Mouse (Mus musculus) hindbrain, embryonic 12.5 days (tissue): ENCODE results near the gene 4933424G06Rik. TPM values are rescaled to one million over a fixed set of nuclear protein-coding genes. Genes with fewer than 3 reads are reported as not detected.

Source experiments
- ATAC-seq: fragments of 200-750 bp; cut with Nextera tagmentation; 2 replicates; pipeline ENCODE4 v1.8.0; 2017; ENCODE audit warnings: moderate TSS enrichment; ENCODE audit not compliant: low FRiP score
- H3K27ac ChIP-seq: fragments of 300-500 bp; sonication (generic); 2 replicates; pipeline ENCODE4 v1.5.1; 2016; ENCODE audit warnings: mild to moderate bottlenecking
- H3K27me3 ChIP-seq: fragments of 300-500 bp; sonication (generic); 2 replicates; pipeline ENCODE4 v1.6.1; 2016; ENCODE audit warnings: mild to moderate bottlenecking
- H3K36me3 ChIP-seq: fragments of 300-500 bp; sonication (generic); 2 replicates; pipeline ENCODE4 v1.6.1; 2016; ENCODE audit warnings: mild to moderate bottlenecking
- H3K4me1 ChIP-seq: fragments of 300-500 bp; sonication (generic); 2 replicates; pipeline ENCODE4 v1.6.1; 2016
- H3K4me2 ChIP-seq: fragments of 300-500 bp; sonication (generic); replicated peaks from 2 replicates; pipeline ENCODE4 v1.6.1; 2016; ENCODE audit warnings: mild to moderate bottlenecking
- H3K4me3 ChIP-seq: fragments of 300-500 bp; sonication (generic); 2 replicates; pipeline ENCODE4 v1.5.1; 2016; ENCODE audit warnings: mild to moderate bottlenecking
- H3K9ac ChIP-seq: fragments of 300-500 bp; sonication (generic); 2 replicates; pipeline ENCODE4 v1.6.1; 2016; ENCODE audit warnings: mild to moderate bottlenecking, moderate library complexity
- H3K9me3 ChIP-seq: fragments of 300-500 bp; sonication (generic); replicated peaks from 2 replicates; pipeline ENCODE4 v1.6.1; 2016; ENCODE audit warnings: mild to moderate bottlenecking
- WGBS: fragments of 180-500 bp; shearing (Covaris S2); methylation state at CpG from one replicate; pipeline ENCODE4 v1.1.7; 2016; 5-methylcytosine and 5-hydroxymethylcytosine counted together
- polyA plus RNA-seq: library from polyadenylated mRNA; unstranded; fragments of >200 nt; fragmentation: Nextera tagmentation; extraction: Ambion mirVana; gene quantifications from 2 replicates; pipeline ENCODE4 v1.2.1, GENCODE M21; 2016

The 4933424G06Rik gene
- polyA plus RNA-seq, 1 experiment from 2014 or later: not detected

DNA sequence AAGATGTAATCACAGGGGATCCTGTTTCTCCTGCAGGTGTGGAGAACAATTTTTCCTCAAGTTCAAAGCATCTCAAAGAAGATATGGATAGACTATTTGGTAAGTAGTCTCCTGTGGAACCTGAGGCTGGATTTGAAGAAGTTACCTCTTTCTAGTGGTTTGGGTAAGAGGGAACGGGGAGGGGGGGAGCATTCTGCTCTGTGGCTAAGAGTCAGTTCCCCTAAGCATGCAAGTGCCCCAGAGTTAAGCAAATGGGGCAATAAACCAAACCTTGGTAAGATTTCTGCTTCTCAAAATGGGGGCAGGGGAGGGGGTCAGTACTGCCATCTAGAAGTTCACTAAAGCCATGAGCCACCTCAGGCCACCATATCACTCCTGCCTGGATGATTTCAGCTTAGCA is 8.8 kb downstream of the 4933424G06Rik start:
- H3K4me1 ChIP-seq: no peaks in the 10 kb centered on the region
- no peak overlapping the region for H3K4me3 ChIP-seq
- H3K4me2 ChIP-seq: no peak overlapping the region
- no peak overlapping the region for H3K9ac ChIP-seq
- no peaks in the 10 kb centered on the region for H3K36me3 ChIP-seq
- 92% methylated on average over 1 of the region's 1 CpGs for WGBS
- H3K9me3 ChIP-seq: no peaks in the 10 kb centered on the region; the same call in 1 of the 2 replicates
- H3K27me3 ChIP-seq: no peaks in the 10 kb centered on the region
- ATAC-seq: no peak
- H3K27ac ChIP-seq: no peak overlapping the region

DNA sequence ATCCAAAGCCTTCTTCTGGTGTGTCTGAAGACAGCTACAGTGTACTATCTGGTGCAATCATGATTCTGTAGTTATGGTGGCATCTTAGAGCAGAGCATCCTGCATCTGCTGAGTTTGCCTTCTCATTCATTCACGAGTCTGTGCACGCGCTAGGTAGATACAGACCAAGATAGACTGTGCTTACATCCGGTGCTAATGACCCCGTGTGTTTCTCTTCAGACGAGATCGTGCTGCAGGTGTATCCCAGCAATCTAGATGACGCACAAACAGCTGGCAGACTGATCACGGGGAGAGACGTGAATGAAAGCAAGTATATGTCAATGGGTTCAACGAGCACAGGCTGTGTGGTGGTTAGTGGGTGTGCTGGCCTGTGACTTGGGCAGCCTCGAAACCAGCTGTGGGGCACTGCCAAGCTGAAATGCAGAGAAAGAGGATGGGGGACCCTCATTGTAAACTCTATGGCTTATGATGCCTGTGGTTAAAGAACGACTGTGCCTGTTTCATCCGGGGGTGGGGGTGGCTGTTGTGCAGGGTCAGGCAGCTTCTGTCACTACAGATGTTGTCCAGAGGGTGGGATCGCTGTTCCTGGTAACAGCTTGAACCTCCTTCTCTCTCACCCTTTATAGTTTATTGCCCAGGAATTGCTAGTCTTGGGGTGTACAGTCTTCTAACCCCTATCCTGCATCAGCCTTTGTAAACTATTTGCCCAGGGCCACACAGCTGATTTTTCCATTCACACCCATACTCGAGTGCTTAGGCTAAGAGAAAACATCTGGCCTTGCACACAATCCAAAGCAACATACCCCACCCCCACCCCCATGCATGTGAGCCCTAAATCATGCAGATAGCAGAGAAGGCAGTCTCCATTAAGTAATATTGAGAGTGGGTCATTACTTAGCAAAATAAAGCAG is 13.5 kb downstream of the 4933424G06Rik start:
- no peaks in the 10 kb centered on the region for H3K36me3 ChIP-seq
- H3K9ac ChIP-seq: no peak overlapping the region
- H3K9me3 ChIP-seq: no peaks in the 10 kb centered on the region
- H3K4me1 ChIP-seq: no peaks in the 10 kb centered on the region
- H3K4me3 ChIP-seq: no peak overlapping the region
- H3K27me3 ChIP-seq: no peaks in the 10 kb centered on the region
- no peak for ATAC-seq
- no peak overlapping the region for H3K27ac ChIP-seq
- 71% methylated on average over 16 of the region's 16 CpGs for WGBS
- no peak overlapping the region for H3K4me2 ChIP-seq

DNA sequence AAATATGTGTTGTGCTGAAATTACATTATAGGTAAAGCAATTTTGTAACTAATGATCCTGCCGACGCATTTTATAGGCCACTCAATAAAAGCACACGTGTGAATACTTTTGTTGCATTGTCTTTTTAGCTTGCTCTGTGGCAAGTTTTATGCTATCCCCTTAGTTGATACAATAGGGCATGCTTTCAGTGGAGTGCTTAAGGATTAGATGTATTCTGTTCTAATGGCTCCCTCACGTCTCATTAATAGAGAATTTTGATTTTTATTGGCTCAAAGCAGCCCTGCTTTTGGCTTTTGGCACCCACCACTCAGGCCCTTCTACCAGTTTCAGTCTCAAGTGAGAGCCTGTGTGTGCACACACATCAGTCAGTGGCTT is 14.1 kb downstream of the 4933424G06Rik start:
- no peaks in the 10 kb centered on the region for H3K27me3 ChIP-seq
- no peak for ATAC-seq
- H3K9ac ChIP-seq: no peak overlapping the region
- H3K4me2 ChIP-seq: no peak overlapping the region
- H3K9me3 ChIP-seq: no peaks in the 10 kb centered on the region
- no peak overlapping the region for H3K4me3 ChIP-seq
- H3K27ac ChIP-seq: no peak overlapping the region
- H3K36me3 ChIP-seq: no peaks in the 10 kb centered on the region
- 86% methylated on average over 4 of the region's 4 CpGs for WGBS
- H3K4me1 ChIP-seq: no peaks in the 10 kb centered on the region

DNA sequence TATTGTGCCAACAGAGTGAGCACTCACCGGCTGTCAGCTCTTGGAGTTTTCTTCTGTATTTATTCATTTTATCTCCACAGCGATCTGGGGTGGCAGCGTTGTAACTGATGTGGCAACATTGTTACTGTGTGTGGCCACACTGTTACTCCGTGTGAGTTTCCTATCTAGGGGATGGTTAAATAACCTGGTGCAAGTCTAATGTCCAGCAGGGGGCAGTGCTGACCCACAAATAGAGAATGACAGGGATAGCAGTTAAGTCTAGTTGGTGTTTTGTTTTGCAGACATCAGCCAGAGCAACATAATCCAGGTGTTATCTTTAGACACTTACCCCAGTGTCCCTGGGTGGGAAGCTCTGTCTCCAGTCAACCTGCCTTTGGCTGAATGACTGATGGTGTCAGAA is 27.4 kb downstream of the 4933424G06Rik start:
- Histone ChIP-seq H3K4me1 (no peaks in the 10 kb centered on the region), H3K27me3 (peaks cover 3% of the 10 kb centered on the region; the same call in 1 of the 2 replicates), H3K36me3 (no peaks in the 10 kb centered on the region), H3K9ac (no peak overlapping the region), H3K4me2 (no peak overlapping the region), H3K9me3 (no peaks in the 10 kb centered on the region), H3K27ac (no peak overlapping the region), H3K4me3 (no peak overlapping the region)
- ATAC-seq: no peak
- WGBS: 21% methylated on average over 4 of the region's 4 CpGs

DNA sequence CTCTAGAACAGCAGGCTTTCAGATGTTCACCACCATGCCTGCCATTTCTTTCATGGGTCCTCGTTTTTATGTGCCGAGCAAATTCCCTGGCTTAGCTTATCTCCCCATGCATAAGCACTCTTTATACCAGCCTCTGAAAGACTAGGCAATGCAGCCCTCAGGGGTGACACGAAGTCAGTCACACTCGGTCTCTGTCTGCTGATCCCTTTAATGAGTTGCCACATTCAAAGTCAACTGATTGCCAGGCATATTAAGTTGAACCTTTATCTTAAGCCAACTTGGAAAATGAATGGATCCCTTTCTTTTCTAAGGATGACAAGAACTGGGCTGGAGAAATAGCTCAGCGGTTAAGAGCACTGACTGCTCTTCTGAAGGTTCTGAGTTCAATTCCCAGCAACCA is 29.3 kb downstream of the 4933424G06Rik start:
- no peaks in the 10 kb centered on the region for H3K9me3 ChIP-seq
- H3K4me1 ChIP-seq: peaks cover 2% of the 10 kb centered on the region; the same call in 1 of the 2 replicates
- H3K36me3 ChIP-seq: no peaks in the 10 kb centered on the region
- no peak overlapping the region for H3K4me2 ChIP-seq
- no peak overlapping the region for H3K4me3 ChIP-seq
- 79% methylated on average over 5 of the region's 5 CpGs for WGBS
- ATAC-seq: no peak
- peaks cover 3% of the 10 kb centered on the region; the same call in 1 of the 2 replicates for H3K27me3 ChIP-seq
- H3K27ac ChIP-seq: no peak overlapping the region
- no peak overlapping the region for H3K9ac ChIP-seq

DNA sequence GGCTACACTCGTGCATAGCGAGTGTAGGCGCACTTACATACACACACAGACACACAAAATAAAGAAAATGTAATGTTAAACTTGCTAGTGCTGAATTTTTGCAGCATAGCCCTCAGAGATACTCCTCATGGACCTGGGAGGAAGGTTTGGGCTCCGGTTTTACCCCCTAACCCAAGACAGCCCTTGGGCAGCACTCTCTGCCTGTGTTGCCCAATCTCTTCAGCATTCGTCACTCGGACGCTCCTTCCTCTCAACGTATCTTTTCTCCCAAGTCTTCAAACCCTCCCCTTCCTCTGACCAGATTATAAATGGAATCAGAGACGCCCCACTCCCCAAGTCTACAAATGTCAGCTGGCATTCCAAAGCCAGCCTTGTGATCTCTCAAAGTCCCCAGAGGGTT is 33.1 kb downstream of the 4933424G06Rik start:
- ATAC-seq: no peak
- Histone ChIP-seq H3K9me3 (no peaks in the 10 kb centered on the region), H3K4me1 (peaks cover 5% of the 10 kb centered on the region; the same call in 1 of the 2 replicates), H3K4me2 (no peak overlapping the region), H3K27me3 (peaks cover 3% of the 10 kb centered on the region; the same call in 1 of the 2 replicates), H3K9ac (no peak overlapping the region), H3K4me3 (no peak overlapping the region), H3K27ac (no peak overlapping the region), H3K36me3 (no peaks in the 10 kb centered on the region)
- WGBS: 75% methylated on average over 9 of the region's 9 CpGs

DNA sequence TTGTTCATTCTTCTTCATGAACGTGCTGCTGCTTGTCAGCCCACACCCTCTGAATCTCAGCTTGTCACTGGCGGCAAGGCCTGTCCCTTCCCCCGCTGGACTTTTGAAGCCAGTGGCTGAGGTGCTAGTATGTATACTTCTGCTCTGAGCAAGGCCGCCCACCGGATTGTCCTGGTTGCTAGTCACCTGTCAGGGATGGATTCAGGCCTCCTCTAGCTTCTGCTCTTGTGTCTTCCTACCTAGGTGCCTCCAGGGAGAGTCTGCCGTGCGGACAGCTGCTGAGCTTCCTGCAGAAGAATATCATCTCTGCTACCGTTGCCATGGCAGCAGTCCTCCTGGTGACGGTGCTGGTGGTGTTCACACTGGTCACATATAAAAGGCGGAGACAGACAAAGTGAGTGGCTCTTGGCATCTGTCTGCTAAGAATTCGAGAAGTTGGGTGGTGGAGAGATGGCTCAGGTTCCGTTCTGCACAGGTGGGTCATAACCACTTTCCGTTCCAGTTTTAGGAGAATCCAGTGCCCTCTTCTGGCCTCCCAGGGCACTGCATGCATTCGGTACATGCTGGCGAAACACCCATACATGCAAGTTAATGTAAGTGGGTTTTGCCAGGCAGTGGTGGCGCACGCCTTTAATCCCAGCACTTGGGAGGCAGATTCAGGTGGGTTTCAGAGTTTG is 34.5 kb downstream of the 4933424G06Rik start:
- no peaks in the 10 kb centered on the region for H3K36me3 ChIP-seq
- WGBS: 23% methylated on average over 17 of the region's 17 CpGs
- ATAC-seq: peak; percentile 67

DNA sequence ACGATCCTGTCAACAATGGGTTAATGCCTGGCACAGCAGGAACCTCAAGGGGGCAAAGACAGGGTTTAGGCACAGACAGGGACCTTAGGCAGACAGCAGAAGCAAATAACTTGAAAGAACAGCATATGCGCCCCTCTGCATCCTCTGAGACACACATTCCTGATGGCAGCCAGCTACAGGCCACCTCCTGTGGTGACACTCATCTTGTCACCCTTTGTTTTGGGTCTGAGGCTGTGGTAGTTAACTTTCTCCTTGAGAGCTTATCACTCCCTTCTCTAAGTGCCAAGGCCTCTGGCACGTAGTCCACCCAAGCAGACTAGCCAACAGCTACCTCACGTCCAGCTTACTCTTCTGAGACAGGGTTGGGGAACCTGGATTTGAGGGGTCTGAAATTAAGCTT is 35.7 kb downstream of the 4933424G06Rik start:
- Histone ChIP-seq H3K36me3 (no peaks in the 10 kb centered on the region), H3K4me1 (peaks cover 5% of the 10 kb centered on the region; the same call in 1 of the 2 replicates), H3K9ac (no peak overlapping the region), H3K4me2 (no peak overlapping the region), H3K9me3 (no peaks in the 10 kb centered on the region), H3K27ac (no peak overlapping the region), H3K4me3 (no peak overlapping the region), H3K27me3 (peaks cover 3% of the 10 kb centered on the region; the same call in 1 of the 2 replicates)
- no peak for ATAC-seq
- WGBS: 39% methylated on average over 4 of the region's 4 CpGs

More for the DNA sequence above, 34.5 kb downstream of the 4933424G06Rik start:
- H3K9ac ChIP-seq: no peak overlapping the region
- no peak overlapping the region for H3K27ac ChIP-seq
- no peaks in the 10 kb centered on the region for H3K9me3 ChIP-seq
- peaks cover 5% of the 10 kb centered on the region; the same call in 1 of the 2 replicates for H3K4me1 ChIP-seq
- peaks cover 3% of the 10 kb centered on the region; the same call in 1 of the 2 replicates for H3K27me3 ChIP-seq
- H3K4me3 ChIP-seq: peak overlapping the region; percentile 8; the same call in 1 of the 2 replicates
- peak overlapping the region; percentile 46 for H3K4me2 ChIP-seq

DNA sequence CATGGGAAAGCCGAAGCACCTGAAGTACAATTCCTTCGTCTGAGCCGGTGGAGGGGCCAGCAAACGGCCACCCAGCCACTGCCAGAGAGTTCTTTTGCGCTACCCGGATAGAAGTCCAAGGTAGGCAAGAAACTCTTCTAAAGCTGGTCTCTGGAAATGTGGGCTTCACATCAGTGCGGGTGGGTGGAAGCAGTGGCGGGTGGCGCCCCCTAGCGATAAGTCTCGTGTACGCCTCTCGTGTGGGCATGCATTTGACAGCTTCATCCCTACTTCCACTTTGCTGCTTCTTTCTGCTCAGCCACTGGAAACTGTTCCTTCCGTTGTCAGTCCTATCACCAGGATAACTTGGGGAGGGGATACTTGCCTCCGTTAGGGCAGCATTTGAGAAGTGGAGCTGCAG is 36.5 kb downstream of the 4933424G06Rik start:
- H3K4me2 ChIP-seq: no peak overlapping the region
- no peak overlapping the region for H3K9ac ChIP-seq
- peaks cover 5% of the 10 kb centered on the region; the same call in 1 of the 2 replicates for H3K4me1 ChIP-seq
- ATAC-seq: no peak
- H3K9me3 ChIP-seq: no peaks in the 10 kb centered on the region
- 46% methylated on average over 15 of the region's 15 CpGs for WGBS
- H3K27ac ChIP-seq: no peak overlapping the region
- H3K27me3 ChIP-seq: peaks cover under 1% of the 10 kb centered on the region; the same call in 1 of the 2 replicates
- no peaks in the 10 kb centered on the region for H3K36me3 ChIP-seq
- H3K4me3 ChIP-seq: no peak overlapping the region

DNA sequence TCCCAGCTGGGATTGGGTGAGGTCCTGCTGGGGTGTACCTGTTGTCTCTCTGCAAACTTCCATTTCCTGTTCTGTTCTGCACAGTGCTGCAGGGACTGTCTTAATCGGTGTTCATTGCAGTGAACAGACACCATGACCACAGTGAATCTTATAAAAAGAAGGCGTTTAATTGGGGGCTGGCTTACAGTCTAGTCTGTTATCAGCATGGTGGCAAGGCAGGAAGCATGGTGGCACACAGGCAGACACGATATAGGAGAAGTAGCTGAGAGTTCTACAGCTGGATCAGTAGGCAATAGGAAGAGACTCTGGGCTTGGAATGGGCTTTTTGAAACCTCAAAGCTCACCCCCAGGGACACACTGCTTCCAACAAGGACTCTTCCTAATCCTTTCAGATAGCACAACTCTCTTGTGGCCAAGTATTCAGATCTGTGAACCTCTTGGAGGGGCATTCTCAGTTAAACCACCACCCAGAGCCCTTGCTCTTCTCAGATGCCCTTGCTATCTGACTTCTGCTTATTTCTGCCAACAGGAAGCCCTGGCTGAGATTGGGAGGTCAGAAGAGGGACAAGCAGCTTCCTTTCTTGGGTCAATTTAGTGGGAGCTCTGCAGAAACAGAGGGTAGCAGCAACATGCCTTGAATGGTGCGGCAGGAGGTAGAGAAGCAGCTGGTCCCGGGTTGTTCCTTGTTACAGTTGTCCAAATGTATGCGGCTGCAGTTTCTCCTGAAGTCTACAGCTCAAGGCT is 44.2 kb downstream of the 4933424G06Rik start:
- no peak overlapping the region for H3K9ac ChIP-seq
- no peak overlapping the region for H3K27ac ChIP-seq
- H3K27me3 ChIP-seq: no peaks in the 10 kb centered on the region
- 77% methylated on average over 6 of the region's 6 CpGs for WGBS
- no peak for ATAC-seq
- H3K4me3 ChIP-seq: no peak overlapping the region
- H3K4me2 ChIP-seq: no peak overlapping the region
- no peaks in the 10 kb centered on the region for H3K4me1 ChIP-seq
- H3K36me3 ChIP-seq: no peaks in the 10 kb centered on the region
- no peaks in the 10 kb centered on the region for H3K9me3 ChIP-seq

DNA sequence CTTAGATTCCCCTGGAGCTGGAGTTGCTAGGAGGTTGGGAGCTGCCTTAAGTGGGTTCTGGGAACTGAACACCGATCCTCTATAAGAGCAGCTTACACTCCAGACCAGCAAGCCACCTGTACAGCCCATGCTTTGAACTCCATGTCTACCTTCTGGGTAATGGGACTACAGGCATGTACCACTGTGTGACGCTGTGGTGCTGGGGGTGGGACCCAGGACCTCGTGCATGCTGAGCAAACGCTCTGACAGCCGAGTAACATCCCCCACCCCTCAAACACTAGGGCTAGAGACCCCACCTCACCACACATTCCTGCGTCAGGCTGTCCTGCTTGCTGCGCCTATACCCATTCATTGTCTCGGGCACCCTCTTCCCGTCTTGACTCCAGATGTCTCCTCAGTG is 48.6 kb downstream of the 4933424G06Rik start:
- H3K36me3 ChIP-seq: no peaks in the 10 kb centered on the region
- H3K4me2 ChIP-seq: no peak overlapping the region
- no peak overlapping the region for H3K4me3 ChIP-seq
- H3K27me3 ChIP-seq: no peaks in the 10 kb centered on the region
- no peaks in the 10 kb centered on the region for H3K9me3 ChIP-seq
- H3K9ac ChIP-seq: no peak overlapping the region
- H3K4me1 ChIP-seq: no peaks in the 10 kb centered on the region
- WGBS: 89% methylated on average over 9 of the region's 9 CpGs
- no peak overlapping the region for H3K27ac ChIP-seq
- ATAC-seq: no peak

DNA sequence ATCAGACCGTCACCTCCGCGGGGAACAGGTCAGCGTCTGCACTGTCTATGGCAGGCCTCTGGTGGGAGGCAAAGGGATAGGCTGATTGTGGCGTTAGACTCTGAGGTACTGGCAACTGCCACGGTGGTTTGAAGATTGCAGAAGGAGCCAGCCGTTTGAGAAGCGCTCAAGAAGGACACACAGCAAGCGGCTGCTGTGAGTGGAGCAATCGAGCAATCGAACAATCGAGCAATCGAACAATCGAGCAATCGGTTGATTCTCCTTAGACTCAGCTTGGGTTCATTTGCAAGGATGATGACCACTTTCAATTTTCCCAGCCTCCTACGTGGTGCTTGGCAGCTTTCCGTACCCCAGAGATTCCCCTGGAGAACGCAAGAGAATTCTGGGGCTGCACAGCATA is 49.1 kb downstream of the 4933424G06Rik start:
- H3K27me3 ChIP-seq: no peaks in the 10 kb centered on the region
- WGBS: 89% methylated on average over 18 of the region's 18 CpGs
- no peaks in the 10 kb centered on the region for H3K36me3 ChIP-seq
- no peaks in the 10 kb centered on the region for H3K9me3 ChIP-seq
- no peak overlapping the region for H3K9ac ChIP-seq
- no peak for ATAC-seq
- H3K4me3 ChIP-seq: no peak overlapping the region
- H3K4me1 ChIP-seq: no peaks in the 10 kb centered on the region
- no peak overlapping the region for H3K4me2 ChIP-seq
- H3K27ac ChIP-seq: no peak overlapping the region
